Mouse (Mus musculus) embryonic facial prominence, embryonic 14.5 days (tissue): ENCODE measurements at regions not wholly inside any gene's neighbourhood (a gene's known extent, or its start where the extent isn't known, plus 50 kb on each side); places are given as distances from the start of the nearest gene placed in this dataset.

Source experiments
- ATAC-seq: fragments of 200-750 bp; cut with Nextera tagmentation; 2 replicates; pipeline ENCODE4 v1.8.0; 2017; ENCODE audit warnings: low read depth, moderate number of reproducible peaks, moderate TSS enrichment
- DNase-seq: peaks from one replicate; pipeline ENCODE4 v3.0.0-alpha.2; 2015; ENCODE audit warnings: low spot score
- H3K27ac ChIP-seq: fragments of 300-500 bp; sonication (generic); replicated peaks from 2 replicates; pipeline ENCODE4 v1.5.1; 2014; ENCODE audit warnings: low read depth, mild to moderate bottlenecking, low read length, moderate library complexity
- H3K27me3 ChIP-seq: fragments of 300-500 bp; sonication (generic); replicated peaks from 2 replicates; pipeline ENCODE4 v1.6.1; 2014; ENCODE audit warnings: low read length; ENCODE audit not compliant: control insufficient read depth, insufficient read depth
- H3K36me3 ChIP-seq: fragments of 300-500 bp; sonication (generic); 2 replicates; pipeline ENCODE4 v1.6.1; 2014; ENCODE audit warnings: low read length, mixed read lengths; ENCODE audit not compliant: control insufficient read depth, insufficient read depth
- H3K4me1 ChIP-seq: fragments of 300-500 bp; sonication (generic); 2 replicates; pipeline ENCODE4 v1.6.1; 2014; ENCODE audit warnings: antibody characterized with exemption, low read length; ENCODE audit not compliant: control insufficient read depth, insufficient read depth
- H3K4me2 ChIP-seq: fragments of 300-500 bp; sonication (generic); 2 replicates; pipeline ENCODE4 v1.6.1; 2014; ENCODE audit warnings: low read depth, mild to moderate bottlenecking, low read length, moderate library complexity, mixed read lengths
- H3K4me3 ChIP-seq: fragments of 300-500 bp; sonication (generic); 2 replicates; pipeline ENCODE4 v1.5.1; 2014; ENCODE audit warnings: low read depth, mild to moderate bottlenecking, low read length
- H3K9ac ChIP-seq: fragments of 300-500 bp; sonication (generic); 2 replicates; pipeline ENCODE4 v1.6.1; 2014; ENCODE audit warnings: low read depth, mild to moderate bottlenecking, low read length, moderate library complexity, mixed read lengths
- H3K9me3 ChIP-seq: fragments of 300-500 bp; sonication (generic); 2 replicates; pipeline ENCODE4 v1.6.1; 2016; ENCODE audit warnings: low read length; ENCODE audit not compliant: control insufficient read depth
- WGBS: fragments of 180-500 bp; shearing (Covaris S2); extraction: QIAGEN DNeasy Blood & Tissue Kit; methylation state at CpG from one replicate; pipeline ENCODE4 v1.1.7; 2014; 5-methylcytosine and 5-hydroxymethylcytosine counted together

DNA sequence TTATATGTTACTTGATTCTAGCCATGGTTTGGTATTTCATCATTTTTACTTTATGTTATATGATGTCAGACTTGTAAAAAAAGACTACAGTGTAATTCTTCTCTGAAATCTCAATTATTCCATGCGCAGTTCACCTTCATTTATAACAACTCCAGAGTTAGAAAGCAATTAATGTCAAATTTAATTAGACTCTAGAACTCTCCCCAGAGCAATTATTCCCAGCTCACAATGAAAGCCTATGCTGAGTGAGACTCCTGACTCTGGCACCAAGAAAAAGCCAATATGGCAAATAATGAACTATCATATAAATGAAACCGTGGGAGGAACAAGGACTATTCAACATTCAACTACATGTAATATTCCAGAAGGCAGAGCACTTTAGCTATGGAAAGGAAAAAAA, 663.3 kb upstream of the Atxn7l3b start:
- Histone ChIP-seq H3K27me3 (no peaks in the 10 kb centered on the region), H3K27ac (no peak overlapping the region), H3K9me3 (no peaks in the 10 kb centered on the region), H3K4me2 (no peak overlapping the region), H3K36me3 (no peaks in the 10 kb centered on the region), H3K9ac (no peak overlapping the region), H3K4me1 (no peaks in the 10 kb centered on the region), H3K4me3 (no peak overlapping the region)
- peak; percentile 11 for DNase-seq
- 68% methylated on average over 2 of the region's 2 CpGs for WGBS
- ATAC-seq: no peak

- Histone ChIP-seq H3K4me2 (no peak overlapping the region), H3K36me3 (no peaks in the 10 kb centered on the region), H3K4me3 (no peak overlapping the region), H3K4me1 (no peaks in the 10 kb centered on the region), H3K9me3 (no peaks in the 10 kb centered on the region), H3K27ac (no peak overlapping the region), H3K9ac (no peak overlapping the region), H3K27me3 (no peaks in the 10 kb centered on the region)
- 86% methylated on average over 1 of the region's 1 CpGs for WGBS
- DNase-seq: no peak
- ATAC-seq: no peak
These were observed 641.5 kb upstream of the Atxn7l3b start for GRCm38 (mm10) chr10:113570270-113570669.
